Mouse (Mus musculus) spleen, adult 18-20 months (tissue): ENCODE data around the gene Nos1.

Experiments used
- DNase-seq, 2 experiments: peaks; one replicate each; pipeline ENCODE4 v3.0.0; 2022; ENCODE audit warnings: mixed read lengths in 2 of 2

The Nos1 gene

DNA sequence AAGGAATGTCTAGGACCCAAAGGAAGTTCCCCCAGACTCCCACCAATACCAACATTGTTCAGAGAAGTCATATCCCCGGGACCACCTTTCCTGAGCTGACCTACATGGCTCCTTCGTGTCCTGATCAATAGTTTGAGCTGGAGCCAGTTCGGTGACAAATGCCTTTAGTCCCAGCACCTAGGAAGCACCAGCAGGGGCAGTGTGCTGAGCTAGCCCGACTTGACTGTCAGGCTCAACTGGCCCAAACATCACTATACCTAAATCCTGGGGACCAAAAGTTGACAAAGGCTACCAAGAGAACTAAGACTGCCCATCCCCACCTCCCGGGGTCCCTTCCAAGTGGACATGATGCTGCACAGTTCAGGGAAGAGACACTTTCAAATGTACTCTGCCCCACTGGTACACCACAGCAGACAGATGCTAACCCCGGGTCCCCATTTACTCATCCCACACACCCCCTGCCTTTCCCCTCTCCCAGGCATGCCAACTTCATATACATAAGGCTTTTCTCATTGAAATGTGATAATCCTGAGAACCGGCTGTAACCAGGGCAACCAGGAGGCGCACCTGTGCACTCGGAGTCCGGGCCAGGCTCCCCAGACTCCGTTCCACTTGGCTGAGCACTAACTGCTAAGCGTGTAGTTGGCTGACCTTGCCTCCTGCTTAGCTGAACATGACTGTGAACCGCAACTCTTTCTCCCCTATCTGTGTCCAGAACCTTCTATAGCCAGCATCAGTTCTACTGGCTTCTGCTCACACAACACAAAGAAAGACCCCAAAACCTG lies 120.3 kb downstream of the Nos1 start:
- DNase-seq = no peak

DNA sequence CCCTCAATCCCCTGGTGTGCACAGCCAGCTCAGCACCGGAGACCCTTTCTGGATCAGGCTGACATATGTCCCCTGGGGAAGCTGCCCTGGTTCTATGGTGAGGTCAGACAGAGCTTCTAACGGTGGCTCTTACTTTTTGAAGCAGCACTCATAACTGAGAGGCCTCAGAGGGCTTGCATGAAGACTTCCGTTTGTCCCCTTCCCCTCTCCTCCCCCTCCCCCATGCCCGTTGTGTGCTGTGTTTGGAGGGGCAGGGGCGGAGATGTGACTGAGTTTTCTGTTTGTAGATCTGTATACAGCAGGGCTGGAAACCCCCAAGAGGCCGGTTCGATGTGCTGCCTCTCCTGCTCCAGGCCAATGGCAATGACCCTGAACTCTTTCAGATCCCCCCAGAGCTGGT lies 122.7 kb downstream of the Nos1 start:
- no peak for DNase-seq

GRCm38 (mm10) chr5:117905728-117906127 lies 124.9 kb downstream of the Nos1 start:
- DNase-seq = no peak

DNA sequence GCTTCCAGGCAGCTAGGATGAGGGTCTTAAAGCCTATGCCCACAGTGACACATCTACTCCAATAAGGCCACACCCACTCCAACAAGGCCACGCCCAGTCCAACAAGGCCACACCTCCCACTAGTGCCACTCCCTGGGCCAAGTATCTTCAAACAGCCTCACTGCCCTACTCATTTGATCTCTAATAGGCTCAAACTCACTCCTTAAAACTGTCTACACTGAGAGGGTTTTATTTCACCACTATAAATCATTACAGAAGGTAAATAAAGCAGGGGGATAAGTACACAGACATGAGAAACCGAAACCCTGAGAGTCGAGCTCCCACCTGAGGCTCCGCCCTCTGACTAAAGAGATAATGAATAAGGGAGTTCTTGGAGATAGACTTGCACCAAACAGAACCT lies 128.7 kb downstream of the Nos1 start:
- DNase-seq = no peak

- no peak for DNase-seq
Measured at GRCm38 (mm10) chr5:117916349-117916748, 135.5 kb downstream of the Nos1 start.

DNA sequence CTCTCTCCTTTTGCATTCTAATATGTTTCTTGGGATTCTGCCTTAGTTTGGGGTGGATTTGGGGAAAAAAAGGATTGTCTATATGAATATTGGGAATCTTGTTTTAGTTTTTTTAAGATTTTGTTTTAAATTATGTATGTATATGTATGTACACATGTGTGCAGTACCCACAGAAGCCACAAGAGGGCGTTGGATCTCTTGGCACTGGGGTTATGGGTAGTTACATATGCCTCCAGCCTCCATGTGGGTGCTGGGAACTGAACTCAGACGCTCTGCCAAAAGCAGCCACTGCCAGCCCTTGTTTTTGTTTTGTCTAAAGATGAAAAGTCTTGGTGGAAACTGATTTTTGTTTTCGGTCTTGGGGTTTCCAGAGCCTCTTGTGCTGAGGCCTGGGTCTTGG lies 136.1 kb downstream of the Nos1 start:
- no peak for DNase-seq

DNA sequence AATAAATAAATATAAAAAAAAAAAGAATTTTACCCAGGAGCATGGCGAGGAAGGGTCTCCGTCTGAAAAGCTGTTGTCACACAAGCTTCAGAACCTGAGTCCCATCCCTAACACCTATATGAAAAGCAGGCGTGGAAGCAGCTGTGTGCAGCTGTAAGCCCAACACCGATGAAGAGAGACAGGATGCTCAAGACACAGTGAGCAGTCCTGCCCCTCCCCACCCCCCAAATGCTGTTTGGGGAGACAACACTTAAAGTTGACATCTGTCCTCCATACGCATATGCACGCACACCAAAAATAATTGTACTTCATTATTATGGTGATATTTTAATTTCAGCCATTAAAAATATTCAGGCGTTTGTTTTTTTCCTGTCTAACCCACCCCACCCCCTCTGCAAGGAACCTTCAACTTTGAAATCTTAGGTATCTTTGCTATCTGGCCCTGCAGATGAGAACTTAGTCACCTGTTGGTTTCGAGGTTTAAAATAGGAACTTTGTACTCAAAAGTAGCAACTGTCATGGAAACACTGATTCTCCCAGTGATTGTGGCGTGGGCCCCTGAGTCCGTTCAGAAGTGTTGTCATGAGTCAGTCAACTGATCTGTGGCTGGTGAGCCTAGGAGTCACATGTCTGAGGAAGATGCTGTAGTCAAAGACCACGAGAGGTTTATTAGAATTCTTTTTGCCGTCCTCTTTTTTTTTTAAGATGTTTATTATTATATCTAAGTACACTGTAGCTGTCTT lies 141.1 kb downstream of the Nos1 start:
- no peak for DNase-seq

- no peak for DNase-seq
Measured at GRCm38 (mm10) chr5:117923688-117924087, 142.9 kb downstream of the Nos1 start.

GRCm38 (mm10) chr5:117928553-117928952 lies 147.7 kb downstream of the Nos1 start:
- no peak for DNase-seq

GRCm38 (mm10) chr5:117932222-117932621 lies 151.4 kb downstream of the Nos1 start:
- DNase-seq = no peak

DNA sequence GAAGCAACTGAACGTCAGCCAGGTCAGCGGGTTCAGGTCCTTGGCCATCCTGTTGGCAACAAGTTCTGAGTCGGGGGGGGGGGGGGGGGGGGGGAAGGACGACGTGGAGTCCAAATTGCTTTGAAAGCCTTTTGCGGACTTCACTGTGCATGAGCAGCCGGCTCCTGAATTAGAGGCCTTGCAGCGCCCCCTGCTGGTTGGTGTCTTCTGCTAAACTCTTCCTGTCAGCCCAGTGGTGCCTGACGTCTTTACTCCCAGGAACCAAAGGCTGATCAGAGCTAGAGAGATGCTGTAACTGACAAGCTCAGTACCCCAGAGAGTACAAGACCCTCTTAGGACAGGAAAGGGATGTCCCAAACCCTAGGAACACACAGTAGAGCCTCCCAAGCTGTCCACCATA lies 152.0 kb downstream of the Nos1 start:
- peak; percentile 35 to 76 for DNase-seq

GRCm38 (mm10) chr5:117936346-117936745 lies 155.5 kb downstream of the Nos1 start:
- no peak for DNase-seq

DNA sequence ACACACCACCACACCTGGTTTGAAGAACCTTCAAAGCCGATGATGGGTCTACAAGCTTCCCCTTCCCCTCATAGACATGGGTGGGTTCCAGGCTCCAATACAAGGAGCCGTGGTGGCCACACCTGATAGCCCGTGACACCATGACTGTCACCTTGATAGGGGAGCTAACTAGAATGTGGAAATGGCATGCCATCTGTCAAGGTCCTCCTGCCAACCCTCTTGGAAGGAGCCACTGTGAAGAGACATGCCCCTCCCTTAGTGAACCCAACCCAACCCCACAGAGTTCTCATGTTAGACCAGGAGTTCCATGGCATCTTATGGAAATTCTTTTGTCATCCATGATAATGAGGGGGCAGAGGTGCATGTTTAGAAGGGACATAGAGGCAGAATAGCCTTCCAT lies 156.4 kb downstream of the Nos1 start:
- DNase-seq = no peak

GRCm38 (mm10) chr5:117938182-117938581 lies 157.3 kb downstream of the Nos1 start:
- peak in 1 of 2 experiments; percentile 46 for DNase-seq

DNA sequence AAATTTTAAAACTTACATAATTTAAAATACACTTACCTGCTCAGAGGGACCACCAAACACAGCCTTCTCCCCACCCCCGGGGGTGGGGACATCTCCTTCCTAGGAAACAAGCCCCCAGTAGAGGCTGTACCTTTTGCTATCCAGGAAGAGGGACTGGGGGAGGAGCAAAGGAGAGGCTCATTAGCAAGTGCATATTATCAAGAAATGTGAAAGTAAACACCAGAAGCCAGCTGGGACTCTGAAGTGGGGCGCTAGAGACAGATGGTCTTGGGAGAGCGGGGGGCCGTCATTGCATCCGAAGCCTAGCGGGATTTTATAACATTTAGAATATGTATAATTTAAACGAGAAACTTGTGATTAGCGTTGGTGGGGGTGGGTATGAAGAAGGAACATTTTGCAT lies 158.6 kb downstream of the Nos1 start:
- DNase-seq = no peak

DNA sequence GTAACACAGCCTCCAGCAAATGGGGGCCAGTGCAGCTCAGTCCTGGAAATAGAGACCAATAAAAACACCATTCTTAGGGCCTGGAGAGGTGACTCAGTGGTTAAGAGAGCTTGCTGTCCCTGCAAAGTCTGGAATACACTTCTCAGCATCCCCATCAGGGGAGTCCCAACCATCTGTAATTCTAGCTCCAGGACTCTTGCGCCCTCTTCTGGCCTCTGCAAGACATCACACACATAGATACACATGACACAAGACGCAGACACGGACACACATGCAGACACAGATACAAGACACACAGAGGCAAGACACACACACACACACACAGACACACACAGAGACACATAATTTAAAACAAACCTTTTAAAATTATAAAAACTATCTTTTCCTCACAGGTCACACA lies 160.7 kb downstream of the Nos1 start:
- no peak for DNase-seq

GRCm38 (mm10) chr5:117946605-117947004 lies 165.8 kb downstream of the Nos1 start:
- peak in 1 of 2 experiments; percentile 47 for DNase-seq

DNA sequence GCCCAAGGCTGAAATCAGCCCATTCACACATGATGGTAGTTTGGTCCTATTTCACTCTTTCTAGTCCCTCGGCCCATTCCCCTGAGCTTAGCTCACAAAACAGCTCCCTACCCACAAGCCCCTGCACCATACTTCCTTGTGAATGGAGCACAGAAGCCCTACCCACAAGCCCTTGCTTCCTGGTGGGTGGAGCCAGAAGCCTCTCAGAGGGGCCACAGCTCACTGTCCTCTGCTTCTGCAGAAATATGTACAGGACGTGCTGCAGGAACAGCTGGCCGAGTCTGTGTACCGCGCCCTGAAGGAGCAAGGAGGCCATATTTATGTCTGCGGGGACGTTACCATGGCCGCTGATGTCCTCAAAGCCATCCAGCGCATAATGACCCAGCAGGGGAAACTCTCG lies 168.6 kb downstream of the Nos1 start:
- no peak for DNase-seq

DNA sequence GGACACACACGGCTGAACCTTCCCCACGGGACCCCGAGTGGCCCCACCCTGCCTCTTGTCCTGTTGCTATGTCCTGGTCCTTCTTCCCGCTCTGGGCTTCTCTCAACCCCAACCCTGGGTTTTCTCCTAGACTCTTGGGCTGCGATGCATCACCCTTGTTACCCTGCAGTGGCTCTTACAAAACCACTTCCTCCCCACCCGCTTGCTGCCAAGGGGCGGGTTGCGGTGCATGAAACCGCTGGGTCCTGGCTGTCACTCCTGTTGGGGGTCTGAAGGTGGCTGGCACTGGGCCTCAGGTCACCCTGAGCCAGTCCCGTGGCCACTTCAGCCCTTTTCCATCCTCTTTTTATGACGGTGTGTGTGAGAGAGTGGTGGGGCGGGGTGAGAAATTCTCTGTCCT lies 173.1 kb downstream of the Nos1 start:
- no peak for DNase-seq

- DNase-seq = no peak
Measured at GRCm38 (mm10) chr5:117954429-117954828, 173.6 kb downstream of the Nos1 start.

- no peak for DNase-seq
Measured at GRCm38 (mm10) chr5:117955675-117956420, 175.0 kb downstream of the Nos1 start.

DNA sequence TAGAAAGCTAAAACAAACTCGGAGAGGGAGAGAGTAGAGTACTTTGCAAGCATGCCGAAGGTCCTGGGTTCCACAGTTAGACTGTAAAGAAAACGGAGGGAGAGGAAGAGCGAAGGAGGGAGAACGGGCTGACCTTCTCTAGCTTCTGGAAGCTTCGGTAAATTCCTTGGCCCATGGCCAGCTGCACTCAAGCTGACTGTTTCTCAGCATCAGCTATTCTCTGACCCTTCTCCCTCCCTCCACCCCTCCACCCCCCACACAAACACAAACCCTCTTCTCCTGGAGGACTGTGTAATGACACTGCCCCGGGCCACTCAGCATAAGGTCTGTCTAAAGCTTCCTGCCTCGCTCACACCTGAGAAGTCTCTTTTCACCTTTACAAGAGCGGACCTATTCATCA lies 183.9 kb downstream of the Nos1 start:
- DNase-seq = no peak

GRCm38 (mm10) chr5:117966956-117967355 lies 186.1 kb downstream of the Nos1 start:
- no peak for DNase-seq

- no peak for DNase-seq
Measured at GRCm38 (mm10) chr5:117967659-117968069, 186.8 kb downstream of the Nos1 start.
